Mouse (Mus musculus): ENCODE measurements around the gene Lgals8. TPM values are rescaled to one million over a fixed set of nuclear protein-coding genes. Genes with fewer than 3 reads are reported as not detected.
"Not testable (repeated sequence)": the region's sequence is repeated elsewhere in the genome, so short reads cannot be mapped to it uniquely, and the experiment has no call there.

Lgals8 gene
- 34.0 and 40.1 TPM in 2 replicates for polyA plus RNA-seq (2012; rRNA removed)

- DNase-seq (ENCODE audit: low read depth) = no peak
Measured at GRCm38 (mm10) chr13:12464844-12465243, at the start of gene Lgals8. Lgals8 (minus strand) TSS chr13:12464944.

DNA sequence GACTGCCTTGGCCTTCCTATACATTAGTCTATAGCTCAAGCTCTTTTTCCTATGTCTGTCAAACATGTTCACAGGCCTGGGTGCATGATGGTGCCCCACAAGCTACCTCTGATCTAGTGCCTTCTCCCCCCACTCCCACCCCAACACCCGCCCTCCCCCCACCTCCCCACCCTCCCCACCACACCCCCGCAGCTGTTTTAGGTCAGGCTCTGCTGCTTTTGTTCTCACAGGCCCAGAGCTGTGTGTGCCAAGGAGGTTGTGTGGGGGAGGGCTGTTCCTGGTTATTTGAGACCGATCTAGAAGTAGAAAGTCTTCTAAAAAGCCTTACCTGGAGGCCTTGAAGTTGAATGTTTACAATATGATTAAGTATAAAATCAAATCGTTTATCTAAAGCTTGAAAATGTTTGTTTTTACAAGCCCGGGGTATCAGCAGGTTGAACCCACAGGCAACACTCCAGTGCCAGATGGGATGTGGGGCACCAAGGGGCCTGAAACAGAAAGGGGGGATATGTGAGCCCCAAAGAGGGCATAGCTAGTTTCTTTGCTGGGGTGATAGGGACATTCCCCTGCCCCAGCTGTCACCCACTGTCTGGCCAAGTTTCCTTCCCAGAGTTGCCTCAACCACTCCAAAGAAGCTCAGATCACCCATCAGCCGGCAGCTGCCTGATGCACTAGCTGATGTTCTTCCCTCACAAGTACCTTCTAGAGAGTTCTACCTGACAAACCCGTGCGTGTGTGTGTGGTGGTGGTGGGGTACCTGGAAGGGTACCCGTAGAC lies 46.6 kb upstream of the Lgals8 start:
- no peak for DNase-seq (ENCODE audit: low read depth)

GRCm38 (mm10) chr13:12510032-12510431 lies 45.3 kb upstream of the Lgals8 start:
- no peak for DNase-seq (ENCODE audit: low read depth)

GRCm38 (mm10) chr13:12507426-12507825 lies 42.7 kb upstream of the Lgals8 start:
- DNase-seq (ENCODE audit: low read depth) = no peak

DNA sequence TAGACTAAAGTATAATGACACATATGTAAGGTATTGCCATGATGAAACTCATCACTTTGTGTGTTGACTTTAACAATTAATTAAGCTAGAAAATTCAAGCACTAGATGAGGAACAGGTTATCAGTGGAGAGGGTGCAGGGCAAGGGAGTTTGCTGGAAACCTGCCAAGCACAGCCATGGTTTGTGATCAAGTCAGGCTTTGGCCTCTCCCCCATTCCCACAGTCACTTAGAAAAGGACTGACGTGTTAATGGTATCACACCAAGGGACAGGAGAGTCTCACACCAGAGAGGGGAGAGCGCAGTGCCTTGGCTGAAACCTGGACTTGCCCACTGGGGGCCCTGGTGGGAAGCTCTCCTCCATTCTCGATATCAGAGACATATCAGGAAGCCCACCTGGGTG lies 40.6 kb upstream of the Lgals8 start:
- DNase-seq (ENCODE audit: low read depth) = no peak

DNA sequence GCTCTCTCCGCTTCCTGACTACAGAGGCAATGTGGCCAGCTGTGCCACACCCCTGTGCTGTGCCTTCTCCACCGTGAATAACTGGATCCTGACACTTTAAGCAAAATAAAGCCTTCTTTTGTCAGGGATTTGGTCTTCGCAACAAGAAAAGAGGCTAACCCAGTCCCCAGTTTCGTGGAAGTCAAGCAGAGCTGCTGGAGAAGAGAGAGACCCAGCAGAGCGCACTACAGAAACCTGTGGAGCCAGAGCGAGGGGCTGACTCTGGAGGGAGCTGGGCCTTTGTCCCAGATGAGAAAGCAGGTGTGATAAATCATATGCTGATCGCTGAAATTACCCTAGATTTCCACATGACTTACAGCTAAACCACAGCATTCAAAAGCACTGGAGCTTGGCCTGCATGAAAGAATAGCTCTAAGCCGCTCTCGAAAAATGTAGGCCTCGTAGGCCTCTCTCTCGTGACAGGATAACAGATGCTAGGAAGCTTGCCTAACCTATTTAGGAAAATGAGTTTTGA lies 38.6 kb upstream of the Lgals8 start:
- DNase-seq (ENCODE audit: low read depth) = no peak

GRCm38 (mm10) chr13:12502665-12503237 lies 38.0 kb upstream of the Lgals8 start:
- DNase-seq (ENCODE audit: low read depth) = no peak

DNA sequence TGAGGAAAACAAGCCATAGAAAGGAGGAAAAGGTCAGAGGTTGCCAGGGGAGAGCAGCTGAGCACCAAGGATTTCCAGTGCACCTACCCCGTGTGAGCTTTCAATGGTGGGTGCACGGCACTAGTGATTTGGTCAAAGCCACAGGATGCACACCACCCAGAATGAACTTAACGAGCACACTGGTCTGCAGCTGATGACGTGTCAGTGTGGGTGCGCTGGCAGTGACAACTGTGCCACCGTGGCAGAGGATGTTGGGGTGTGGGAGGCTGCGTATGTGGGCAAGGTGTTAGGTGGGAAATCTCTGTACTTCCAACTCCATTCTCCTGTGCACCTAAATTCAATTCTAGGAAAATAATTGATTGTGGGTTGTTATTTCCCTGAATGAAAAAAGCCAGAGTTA lies 34.4 kb upstream of the Lgals8 start:
- DNase-seq (ENCODE audit: low read depth) = no peak

DNA sequence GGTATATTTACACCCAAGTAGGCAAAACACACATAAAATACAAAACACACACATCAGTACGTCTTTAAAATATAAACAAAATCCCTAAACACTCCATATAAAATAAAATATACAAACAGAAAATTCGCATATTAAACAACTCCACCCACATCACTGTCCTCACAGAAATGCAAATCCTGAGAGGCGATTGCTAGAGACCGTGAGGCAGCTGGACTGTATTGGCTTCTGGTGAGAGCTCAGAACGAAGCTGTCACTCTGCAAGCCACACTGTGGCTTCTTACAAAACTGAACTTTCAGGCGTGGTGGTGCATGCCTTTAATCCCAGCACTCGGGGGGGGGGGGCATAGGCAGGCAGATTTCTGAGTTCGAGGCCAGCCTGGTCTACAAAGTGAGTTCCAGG lies 33.1 kb upstream of the Lgals8 start:
- no peak for DNase-seq (ENCODE audit: low read depth)

DNA sequence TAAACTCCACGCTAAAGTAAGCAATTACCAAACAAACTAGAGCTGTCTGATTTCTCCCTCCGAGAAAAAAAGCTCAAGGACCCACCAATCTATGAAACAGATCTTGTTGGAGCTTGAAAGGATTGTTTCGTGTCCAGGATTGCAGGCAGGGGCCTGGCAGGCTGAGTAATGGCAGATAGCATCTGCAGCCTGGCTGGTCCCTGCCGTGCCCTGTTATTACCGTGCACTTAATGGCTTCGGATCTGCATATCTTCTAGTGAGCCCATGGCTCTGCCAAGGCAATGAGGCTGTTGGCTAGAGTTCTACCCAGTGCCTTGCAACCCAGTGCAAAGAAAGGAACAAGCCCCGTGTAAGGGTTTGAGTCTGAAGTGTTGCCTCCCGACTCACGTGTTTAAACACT lies 30.0 kb upstream of the Lgals8 start:
- DNase-seq (ENCODE audit: low read depth) = peak; percentile 58

DNA sequence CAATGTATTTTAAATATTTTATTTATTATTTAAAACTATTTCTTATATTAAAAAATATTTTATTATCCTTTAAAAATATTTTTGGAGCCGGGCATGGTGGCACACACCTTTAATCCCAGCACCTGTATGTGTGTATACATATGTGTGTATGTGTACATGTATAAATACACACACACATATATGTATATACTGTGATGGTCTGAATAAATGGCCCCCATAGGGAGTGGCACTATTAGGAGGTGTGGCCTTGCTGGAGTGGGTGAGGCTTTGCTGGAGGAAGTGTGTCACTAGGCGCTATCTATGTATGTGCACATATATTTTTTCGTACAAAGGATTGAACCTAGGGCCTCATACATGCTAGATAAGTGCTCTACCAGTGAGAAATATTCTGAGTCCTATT lies 27.8 kb upstream of the Lgals8 start:
- no peak for DNase-seq (ENCODE audit: low read depth)

GRCm38 (mm10) chr13:12485640-12486039 lies 20.9 kb upstream of the Lgals8 start:
- DNase-seq (ENCODE audit: low read depth) = peak; percentile 91

DNA sequence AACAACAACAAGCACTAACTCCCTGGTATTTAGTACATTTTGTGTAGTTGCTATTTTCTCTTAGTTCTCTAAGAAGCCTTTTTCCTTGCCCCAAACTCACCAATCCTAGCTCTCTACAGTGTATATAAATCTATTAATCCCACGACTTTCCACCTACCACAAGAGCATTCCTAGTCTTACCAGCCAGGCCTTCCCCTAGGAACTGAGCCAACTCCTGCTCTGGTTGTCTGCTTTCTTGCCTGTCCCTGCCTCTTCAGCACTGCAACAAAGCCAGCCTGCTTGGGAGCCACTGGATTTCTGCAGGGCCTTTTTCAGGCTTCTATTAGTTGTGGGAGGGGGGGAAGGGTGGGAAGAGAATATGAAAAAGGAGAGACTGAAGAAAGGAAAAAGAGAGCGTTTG lies 20.5 kb upstream of the Lgals8 start:
- DNase-seq (ENCODE audit: low read depth) = no peak

- DNase-seq (ENCODE audit: low read depth) = no peak
Measured at GRCm38 (mm10) chr13:12479802-12480201, 15.1 kb upstream of the Lgals8 start.

DNA sequence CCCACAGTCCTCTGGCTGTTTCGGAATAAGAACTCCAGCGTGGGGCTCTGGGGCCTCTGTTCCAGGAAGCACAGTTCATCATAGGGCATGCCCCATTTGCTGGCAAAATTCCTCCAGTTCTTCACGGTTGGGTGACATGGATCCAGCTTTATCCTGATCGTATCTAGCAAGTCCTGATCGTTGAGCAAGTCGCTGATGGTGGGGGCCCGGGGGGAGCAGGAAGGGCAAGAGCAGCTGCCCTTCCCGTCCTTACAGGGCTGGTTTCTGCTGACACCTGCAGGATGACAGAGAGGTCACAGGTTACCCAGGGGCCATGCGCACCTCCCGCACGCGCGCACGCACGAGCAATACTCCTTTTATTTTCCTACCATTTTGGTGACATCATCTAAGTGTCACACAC lies 13.6 kb upstream of the Lgals8 start:
- no peak for DNase-seq (ENCODE audit: low read depth)

DNA sequence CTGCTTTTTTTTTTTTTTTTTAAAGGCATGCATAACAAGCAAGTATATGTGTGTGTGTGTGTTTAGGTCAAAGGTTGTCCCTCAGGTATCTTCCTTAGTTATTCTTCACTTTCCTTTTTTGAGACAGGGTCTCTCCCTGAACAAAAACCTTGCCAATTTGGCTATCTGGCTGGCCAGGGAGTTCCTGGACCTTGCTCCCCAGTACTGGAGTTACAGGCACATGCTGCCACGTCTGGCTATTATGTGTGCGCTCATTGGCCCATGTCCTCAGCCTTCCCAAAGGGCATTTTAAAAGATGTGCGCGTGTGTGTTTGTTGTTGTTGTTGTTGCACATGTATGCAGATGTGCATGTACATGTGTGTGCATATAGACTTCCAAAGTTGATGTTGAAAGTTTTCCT lies 12.1 kb upstream of the Lgals8 start:
- no peak for DNase-seq (ENCODE audit: low read depth)

DNA sequence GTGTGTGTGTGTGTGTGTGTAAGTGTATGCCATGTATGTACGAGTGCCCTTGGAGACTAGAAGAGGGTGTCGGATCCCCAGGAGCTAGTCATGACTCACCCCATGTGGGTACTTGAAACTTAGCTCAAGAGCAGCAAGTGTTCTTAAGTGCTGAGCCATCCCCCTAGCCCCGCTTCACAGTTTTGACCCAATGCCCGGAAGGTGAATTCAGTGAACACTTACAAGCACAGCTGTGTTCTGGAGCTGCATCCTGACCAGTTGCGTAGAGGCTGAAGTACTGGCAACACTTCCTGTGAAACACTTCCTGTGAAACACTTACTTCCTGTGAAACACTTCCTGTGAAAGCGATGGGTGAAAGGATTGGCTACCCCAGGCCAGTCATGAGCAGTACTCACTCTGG lies 10.5 kb upstream of the Lgals8 start:
- no peak for DNase-seq (ENCODE audit: low read depth)

- no peak for DNase-seq (ENCODE audit: low read depth)
Measured at GRCm38 (mm10) chr13:12473724-12474378, 9.1 kb upstream of the Lgals8 start.

DNA sequence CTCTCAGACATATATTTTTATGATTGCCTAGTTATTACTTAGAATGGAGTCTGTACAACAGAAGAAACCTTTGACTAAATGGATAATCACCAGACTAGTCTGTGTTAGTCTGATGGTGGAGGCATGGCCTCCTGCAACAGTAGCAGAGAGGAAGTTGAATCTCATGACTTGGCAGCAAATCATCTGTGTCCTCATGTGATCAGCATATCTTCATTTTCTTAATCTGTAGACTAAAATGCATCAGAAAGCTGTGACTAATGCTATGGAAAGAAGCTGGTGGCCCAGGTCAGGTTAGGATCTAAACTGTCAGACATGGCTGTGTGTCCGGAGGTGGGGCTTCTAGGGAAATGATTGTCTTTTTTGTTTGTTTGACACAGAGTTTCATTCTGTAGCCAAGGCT lies 3.7 kb upstream of the Lgals8 start:
- no peak for DNase-seq (ENCODE audit: low read depth)

DNA sequence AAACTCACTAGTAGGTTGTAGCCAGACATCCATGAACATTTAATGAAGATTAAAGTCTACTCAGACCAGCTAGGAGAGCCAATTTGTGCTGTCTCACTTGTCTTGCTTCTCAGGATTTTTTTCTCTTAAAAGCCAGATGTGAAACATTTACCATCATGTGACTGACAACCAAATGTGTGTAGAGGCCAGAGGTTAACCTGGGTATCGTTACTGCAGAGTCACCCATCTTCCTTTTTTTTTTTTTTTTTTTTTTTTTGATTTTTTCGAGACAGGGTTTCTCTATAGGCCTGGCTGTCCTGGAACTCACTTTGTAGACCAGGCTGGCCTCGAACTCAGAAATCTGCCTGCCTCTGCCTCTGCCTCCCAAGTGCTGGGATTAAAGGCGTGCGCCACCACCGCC lies 585 bp downstream of the Lgals8 start:
- not testable (repeated sequence) for DNase-seq (ENCODE audit: low read depth)

DNA sequence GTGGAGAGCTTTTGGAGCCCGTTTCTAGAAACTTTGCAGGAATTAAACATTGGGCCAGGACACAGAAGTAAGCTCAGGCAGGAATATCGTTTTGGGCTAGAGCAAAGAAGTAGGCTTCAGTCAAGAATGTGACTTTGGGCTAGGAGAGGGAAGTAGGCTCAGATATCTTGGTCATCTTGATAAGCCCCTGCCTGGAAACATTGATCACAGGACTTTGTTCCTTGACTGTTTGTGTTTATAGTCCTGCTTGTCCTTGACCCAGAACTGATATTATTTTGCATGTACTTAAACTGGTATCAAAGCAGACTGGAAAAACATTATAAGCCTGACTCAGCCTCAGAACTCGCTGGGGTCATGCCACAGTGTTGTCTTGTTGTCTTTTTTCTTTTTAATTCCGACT lies 2.1 kb downstream of the Lgals8 start:
- no peak for DNase-seq (ENCODE audit: low read depth)

DNA sequence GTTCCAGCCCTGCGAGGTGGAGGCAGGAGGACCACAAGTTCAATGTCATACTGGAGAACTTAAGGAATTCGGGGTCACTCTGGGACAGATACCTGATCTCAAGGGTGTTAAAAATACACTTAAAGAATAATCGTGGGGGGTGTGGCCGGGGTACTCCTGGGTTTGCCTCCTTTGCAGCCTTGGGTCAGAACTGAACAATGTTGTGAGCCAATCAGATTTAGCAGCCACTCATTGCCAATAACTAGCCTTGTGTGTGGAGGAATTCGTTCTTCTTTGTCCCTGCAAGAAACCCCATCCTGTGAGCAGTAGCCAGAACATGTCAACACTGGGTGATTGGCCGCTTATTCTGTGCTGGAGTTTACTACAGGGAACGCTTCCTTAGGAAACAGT lies 3.0 kb downstream of the Lgals8 start:
- no peak for DNase-seq (ENCODE audit: low read depth)
